Comparison of ENCODE assay signal across 18 mouse cellular contexts in the genomic region with DNA sequence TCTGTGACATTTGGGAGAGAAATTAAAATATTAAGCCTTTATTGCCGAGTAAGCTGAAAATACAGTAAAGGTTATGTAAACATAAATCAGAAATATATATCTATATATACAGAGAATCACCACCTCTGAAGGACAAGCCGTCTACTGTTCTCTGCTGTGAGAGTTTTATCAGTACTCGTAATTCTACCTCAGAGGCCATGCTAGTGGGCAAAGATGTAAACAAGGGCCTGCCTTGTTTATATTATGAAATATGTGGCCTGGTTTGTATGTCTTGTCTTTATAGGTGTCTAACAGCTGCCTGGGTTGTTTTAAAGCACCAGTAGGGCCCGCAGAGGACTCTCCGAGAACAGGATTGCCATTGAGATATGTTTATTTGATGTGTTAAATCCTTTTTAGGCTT. TPM values are rescaled to one million over a fixed set of nuclear protein-coding genes. Genes with fewer than 3 reads are reported as not detected.
DNase-seq lines count a peak whose midpoint lies in the region; ATAC-seq and TF ChIP-seq lines count a peak whose summit lies in the region.
"Had no signal": no experiment of that assay in that cellular context is flagged by ENCODE, and none has a peak within 500 bp of the region (broad histone marks: within the 10 kb centered on the region; RNA-seq: fewer than 3 reads in every experiment).

No protein-coding gene starts in this region.

- TF ChIP-seq EP300 in stomach, postnatal 0 days (optimal IDR thresholded peaks at IDR 0.05) = no peak

- peaks cover 95% of the 10 kb centered on the region for H3K36me3 ChIP-seq in heart, embryonic 14.5 days (ENCODE audit: control insufficient read depth, insufficient read depth, low read length)
- peaks cover 82% of the 10 kb centered on the region for H3K36me3 ChIP-seq in limb, embryonic 12.5 days
- H3K36me3 ChIP-seq in limb, embryonic 10.5 days = peaks cover 100% of the 10 kb centered on the region
- H3K36me3 ChIP-seq in stomach, postnatal 0 days (ENCODE audit: control insufficient read depth, insufficient read depth, low read length) = peaks cover 23% of the 10 kb centered on the region

- H3K9ac ChIP-seq in heart, embryonic 14.5 days (ENCODE audit: low read length) = peak overlapping the region; percentile 32; the same call in 1 of the 2 replicates
- no peak overlapping the region for H3K9ac ChIP-seq in limb, embryonic 12.5 days (replicated peaks)
- no peak overlapping the region for H3K9ac ChIP-seq in stomach, postnatal 0 days (ENCODE audit: low read length)
- H3K9ac ChIP-seq: forebrain, embryonic 13.5 days; hindbrain, embryonic 14.5 days; liver, embryonic 13.5 days; lung, embryonic 15.5 days; neural tube, embryonic 12.5 days had no signal

- intact Hi-C loops in heart, postnatal 25 days (cut with DNase I) = no loop called here

- no peak for DNase-seq in heart, postnatal 25 days (ENCODE audit: low spot score)
- DNase-seq in limb, embryonic 10.5 days (ENCODE audit: low spot score) = no peak
- DNase-seq in stomach, postnatal 0 days (ENCODE audit: low spot score) = no peak
- DNase-seq: adrenal gland, adult 8-10 months; cerebellum, adult 9-10 months; gastrocnemius, postnatal 36 days; liver, embryonic 13.5 days; right cerebral cortex, adult 18-20 months had no signal

- no peak for TF ChIP-seq POLR2A in embryonic fibroblast, embryonic 13.5 days (IDR thresholded peaks at IDR 0.05; ENCODE audit: low read depth, low read length)

- no peak for TF ChIP-seq CTCF in embryonic fibroblast, embryonic 13.5 days (IDR thresholded peaks at IDR 0.05; ENCODE audit: borderline replicate concordance, insufficient read depth, low read length)
- no peak for TF ChIP-seq CTCF in stomach, postnatal 0 days (IDR thresholded peaks at IDR 0.05; ENCODE audit: low read depth)

- H3K27ac ChIP-seq in heart, embryonic 14.5 days (replicated peaks in 1 of 2; ENCODE audit: control insufficient read depth in 1 of 2, insufficient read depth in 1 of 2, low read depth in 2 of 2, low read length in 2 of 2) = no peak overlapping the region
- H3K27ac ChIP-seq in limb, embryonic 12.5 days = no peak overlapping the region
- no peak overlapping the region for H3K27ac ChIP-seq in limb, embryonic 10.5 days
- 0 out of 2 replicates have a peak overlapping the region, but pooled peaks have one; percentile 21 for H3K27ac ChIP-seq in embryonic fibroblast, embryonic 13.5 days (ENCODE audit: insufficient read depth, low read length)
- H3K27ac ChIP-seq in stomach, postnatal 0 days (replicated peaks) = no peak overlapping the region
- H3K27ac ChIP-seq: liver, embryonic 13.5 days; lung, embryonic 15.5 days; neural tube, embryonic 12.5 days had no signal

- H3K27me3 ChIP-seq in heart, embryonic 14.5 days (ENCODE audit: control insufficient read depth, insufficient read depth, low read length) = no peaks in the 10 kb centered on the region
- no peaks in the 10 kb centered on the region for H3K27me3 ChIP-seq in limb, embryonic 12.5 days
- no peaks in the 10 kb centered on the region for H3K27me3 ChIP-seq in limb, embryonic 10.5 days (ENCODE audit: low read depth, poor library complexity, severe bottlenecking)
- H3K27me3 ChIP-seq in stomach, postnatal 0 days (ENCODE audit: control insufficient read depth, insufficient read depth, low read length) = no peaks in the 10 kb centered on the region
- H3K27me3 ChIP-seq: forebrain, embryonic 13.5 days; liver, embryonic 13.5 days; lung, embryonic 15.5 days; neural tube, embryonic 12.5 days had no signal

- H3K9me3 ChIP-seq in heart, embryonic 14.5 days (ENCODE audit: control insufficient read depth, low read length) = no peaks in the 10 kb centered on the region
- no peaks in the 10 kb centered on the region for H3K9me3 ChIP-seq in limb, embryonic 12.5 days
- H3K9me3 ChIP-seq in limb, embryonic 10.5 days (replicated peaks) = no peaks in the 10 kb centered on the region
- no peaks in the 10 kb centered on the region for H3K9me3 ChIP-seq in stomach, postnatal 0 days (ENCODE audit: control insufficient read depth, low read length)
- H3K9me3 ChIP-seq: forebrain, embryonic 13.5 days; liver, embryonic 13.5 days; lung, embryonic 15.5 days; neural tube, embryonic 12.5 days had no signal

- no peak for ATAC-seq in heart, embryonic 14.5 days (ENCODE audit: insufficient number of reproducible peaks, insufficient read depth, low FRiP score, low read depth)
- 0 out of 2 replicates have a peak, but pooled peaks have one; percentile 40 for ATAC-seq in limb, embryonic 12.5 days (ENCODE audit: insufficient number of reproducible peaks, insufficient read depth, low FRiP score, low TSS enrichment, low read depth)
- 0 out of 2 replicates have a peak, but pooled peaks have one; percentile 47 for ATAC-seq in stomach, postnatal 0 days (ENCODE audit: low FRiP score, low TSS enrichment)
- no peak for ATAC-seq in CD4-positive, CD25-positive, alpha-beta regulatory T cell, adult 4 months
- ATAC-seq: forebrain, embryonic 13.5 days; intestine, embryonic 16.5 days had no signal

- no peak overlapping the region for H3K4me2 ChIP-seq in heart, embryonic 14.5 days (ENCODE audit: low read length)
- H3K4me2 ChIP-seq in limb, embryonic 12.5 days = no peak overlapping the region
- H3K4me2 ChIP-seq in stomach, postnatal 0 days (replicated peaks; ENCODE audit: low read depth) = no peak overlapping the region
- H3K4me2 ChIP-seq: forebrain, embryonic 13.5 days; hindbrain, embryonic 14.5 days; liver, embryonic 13.5 days; lung, embryonic 15.5 days; midbrain, embryonic 11.5 days; neural tube, embryonic 12.5 days had no signal

- 73% methylated on average over 5 of the region's 5 CpGs for WGBS in heart, embryonic 14.5 days
- 67% methylated on average over 5 of the region's 5 CpGs for whole genome bisulfite sequencing in limb, embryonic 12.5 days
- WGBS in limb, embryonic 10.5 days = 88% methylated on average over 5 of the region's 5 CpGs
- 40% methylated on average over 5 of the region's 5 CpGs for WGBS in stomach, postnatal 0 days

- peaks cover 8 to 51% of the 10 kb centered on the region in 2 experiments for H3K4me1 ChIP-seq in heart, embryonic 14.5 days (ENCODE audit: control insufficient read depth in 2 of 2, insufficient read depth in 2 of 2, low read length in 2 of 2)
- H3K4me1 ChIP-seq in limb, embryonic 12.5 days (replicated peaks) = peaks cover 48% of the 10 kb centered on the region
- no peaks in the 10 kb centered on the region for H3K4me1 ChIP-seq in limb, embryonic 10.5 days
- H3K4me1 ChIP-seq in embryonic fibroblast, embryonic 13.5 days (ENCODE audit: control insufficient read depth, insufficient read depth, low read length) = peaks cover 10% of the 10 kb centered on the region
- no peaks in the 10 kb centered on the region for H3K4me1 ChIP-seq in stomach, postnatal 0 days (replicated peaks; ENCODE audit: control insufficient read depth, insufficient read depth)

- no peak overlapping the region for H3K4me3 ChIP-seq in heart, embryonic 14.5 days (ENCODE audit: control insufficient read depth in 1 of 2, insufficient read depth in 1 of 2, low read depth in 1 of 2, low read length in 2 of 2)
- no peak overlapping the region for H3K4me3 ChIP-seq in limb, embryonic 12.5 days (replicated peaks)
- H3K4me3 ChIP-seq in limb, embryonic 10.5 days = no peak overlapping the region
- H3K4me3 ChIP-seq in embryonic fibroblast, embryonic 13.5 days (ENCODE audit: insufficient read depth, low read length) = no peak overlapping the region
- no peak overlapping the region for H3K4me3 ChIP-seq in stomach, postnatal 0 days (ENCODE audit: low read depth, low read length)
- H3K4me3 ChIP-seq: forebrain, embryonic 13.5 days; liver, embryonic 13.5 days; lung, embryonic 15.5 days; neural tube, embryonic 12.5 days had no signal

RNA-seq across cellular contexts. Expression of a gene that starts 29.8 kb away (rescaled TPM):
- polyA plus RNA-seq in heart, embryonic 14.5 days (2014; fragmentation: Nextera tagmentation; extraction: Ambion mirVana) = 612 and 625 TPM in 2 replicates
- total RNA-seq in heart, postnatal 25 days (2021) = 100 to 1,000 TPM; 337 to 377 TPM
- polyA plus RNA-seq in limb, embryonic 12.5 days (2016; fragmentation: Nextera tagmentation; extraction: Ambion mirVana) = 815 and 839 TPM in 2 replicates
- 565 and 690 TPM in 2 replicates for polyA plus RNA-seq in limb, embryonic 10.5 days (2016; fragmentation: Nextera tagmentation; extraction: Ambion mirVana)
- polyA plus RNA-seq in embryonic fibroblast, embryonic 13.5 days (2011; ENCODE audit: insufficient read length, low read depth, missing spikeins) = 1,359 and 1,364 TPM in 2 replicates
- 175 and 195 TPM in 2 replicates for polyA plus RNA-seq in stomach, postnatal 0 days (2015; fragmentation: Nextera tagmentation; extraction: Ambion mirVana)
- 1 to 10 TPM; 4.5 to 4.7 TPM for polyA plus RNA-seq in CD4-positive, CD25-positive, alpha-beta regulatory T cell, adult 4 months (2017; shearing (Covaris generic))

Comparison
In these comparisons a context has a peak if more than half of its experiments do, and no peak if none do; other contexts are left out.
1. ATAC-seq: peak in limb, embryonic 12.5 days (single experiment) and stomach, postnatal 0 days (single experiment); none in heart, embryonic 14.5 days (single experiment) and CD4-positive, CD25-positive, alpha-beta regulatory T cell, adult 4 months (single experiment).
2. RNA of a gene that starts 29.8 kb away (polyA plus RNA-seq): 1,359 to 1,364 TPM in embryonic fibroblast, embryonic 13.5 days, 815 to 839 TPM in limb, embryonic 12.5 days, 565 to 690 TPM in limb, embryonic 10.5 days, 612 to 625 TPM in heart, embryonic 14.5 days and 175 to 195 TPM in stomach, postnatal 0 days; 4.5 to 4.7 TPM in CD4-positive, CD25-positive, alpha-beta regulatory T cell, adult 4 months; every median in the first group is over 10 times any median in the second.